Mouse (Mus musculus) embryonic facial prominence, embryonic 11.5 days (tissue): ENCODE data around the gene Eno1. TPM values are rescaled to one million over a fixed set of nuclear protein-coding genes. Genes with fewer than 3 reads are reported as not detected.

Source experiments
- ATAC-seq: fragments of 200-750 bp; cut with Nextera tagmentation; replicated peaks from 2 replicates; pipeline ENCODE4 v1.8.0; 2017; ENCODE audit warnings: low read depth; ENCODE audit not compliant: insufficient number of reproducible peaks, low FRiP score, low TSS enrichment
- DNase-seq: peaks from one replicate; pipeline ENCODE4 v3.0.0-alpha.2; 2015; ENCODE audit warnings: low spot score
- H3K27ac ChIP-seq: fragments of 300-500 bp; sonication (generic); replicated peaks from 2 replicates; pipeline ENCODE4 v1.5.1; 2014; ENCODE audit warnings: mild to moderate bottlenecking, low read depth, low read length, control low read depth
- H3K27me3 ChIP-seq: fragments of 300-500 bp; sonication (generic); 2 replicates; pipeline ENCODE4 v1.6.1; 2014; ENCODE audit warnings: mild to moderate bottlenecking, low read length, moderate library complexity, mixed read lengths; ENCODE audit not compliant: control insufficient read depth, insufficient read depth
- H3K36me3 ChIP-seq: fragments of 300-500 bp; sonication (generic); replicated peaks from 2 replicates; pipeline ENCODE4 v1.6.1; 2014; ENCODE audit warnings: low read depth, mild to moderate bottlenecking, low read length, moderate library complexity, mixed read lengths; ENCODE audit not compliant: control insufficient read depth, insufficient read depth
- H3K4me1 ChIP-seq: fragments of 300-500 bp; sonication (generic); 2 replicates; pipeline ENCODE4 v1.6.1; 2014; ENCODE audit warnings: low read length, mixed read lengths; ENCODE audit not compliant: control insufficient read depth, insufficient read depth
- H3K4me2 ChIP-seq: fragments of 300-500 bp; sonication (generic); 2 replicates; pipeline ENCODE4 v1.6.1; 2014; ENCODE audit warnings: low read depth, mild to moderate bottlenecking, control low read depth, low read length, moderate library complexity
- H3K4me3 ChIP-seq: fragments of 300-500 bp; sonication (generic); 2 replicates; pipeline ENCODE4 v1.5.1; 2014; ENCODE audit warnings: low read depth, low read length, control low read depth
- H3K9ac ChIP-seq: fragments of 300-500 bp; sonication (generic); replicated peaks from 2 replicates; pipeline ENCODE4 v1.6.1; 2014; ENCODE audit warnings: mild to moderate bottlenecking, control low read depth, low read length
- H3K9me3 ChIP-seq: fragments of 300-500 bp; sonication (generic); replicated peaks from 2 replicates; pipeline ENCODE4 v1.6.1; 2016; ENCODE audit warnings: mild to moderate bottlenecking, low read length, inconsistent platforms, mixed read lengths; ENCODE audit not compliant: control insufficient read depth
- WGBS: fragments of 180-500 bp; shearing (Covaris S2); extraction: QIAGEN DNeasy Blood & Tissue Kit; methylation state at CpG from one replicate; pipeline ENCODE4 v1.1.7; 2014; 5-methylcytosine and 5-hydroxymethylcytosine counted together
- polyA plus RNA-seq: library from polyadenylated mRNA; unstranded; fragments of >200 nt; fragmentation: Nextera tagmentation; extraction: Ambion mirVana; gene quantifications from 2 replicates; pipeline ENCODE4 v1.2.1, GENCODE M21; 2014

Gene Eno1
- polyA plus RNA-seq, 1 experiment from 2014 or later: 1,873 TPM

GRCm38 (mm10) chr4:150209751-150210150, 26.8 kb upstream of the Eno1 start:
- H3K4me1 ChIP-seq: no peaks in the 10 kb centered on the region
- 87% methylated on average over 5 of the region's 5 CpGs for WGBS
- ATAC-seq: no peak
- H3K9me3 ChIP-seq: no peaks in the 10 kb centered on the region
- no peak overlapping the region for H3K9ac ChIP-seq
- DNase-seq: no peak
- H3K4me2 ChIP-seq: no peak overlapping the region
- H3K4me3 ChIP-seq: no peak overlapping the region
- no peaks in the 10 kb centered on the region for H3K36me3 ChIP-seq
- no peaks in the 10 kb centered on the region; the same call in 1 of the 2 replicates for H3K27me3 ChIP-seq
- H3K27ac ChIP-seq: no peak overlapping the region

- Histone ChIP-seq H3K9me3 (no peaks in the 10 kb centered on the region), H3K9ac (no peak overlapping the region), H3K36me3 (no peaks in the 10 kb centered on the region), H3K27ac (no peak overlapping the region), H3K27me3 (no peaks in the 10 kb centered on the region), H3K4me3 (no peak overlapping the region), H3K4me2 (no peak overlapping the region), H3K4me1 (no peaks in the 10 kb centered on the region)
- ATAC-seq (no peak), DNase-seq (no peak)
- WGBS: 77% methylated on average over 8 of the region's 8 CpGs
Observed at GRCm38 (mm10) chr4:150210306-150210705, 26.2 kb upstream of the Eno1 start.

GRCm38 (mm10) chr4:150211930-150212552, 24.5 kb upstream of the Eno1 start:
- no peaks in the 10 kb centered on the region for H3K4me1 ChIP-seq
- H3K36me3 ChIP-seq: no peaks in the 10 kb centered on the region
- DNase-seq (no peak), ATAC-seq (0 out of 2 replicates have a peak, but pooled peaks have one; percentile 13)
- H3K27me3 ChIP-seq: no peaks in the 10 kb centered on the region
- no peak overlapping the region for H3K27ac ChIP-seq
- H3K9ac ChIP-seq: peak overlapping the region; percentile 43
- H3K4me2 ChIP-seq: peak overlapping the region; percentile 44
- peak overlapping the region; percentile 14; the same call in 1 of the 2 replicates for H3K4me3 ChIP-seq
- H3K9me3 ChIP-seq: no peaks in the 10 kb centered on the region
- 54% methylated on average over 10 of the region's 10 CpGs for WGBS

- peak overlapping the region; percentile 43 for H3K9ac ChIP-seq
- peak overlapping the region; percentile 14; the same call in 1 of the 2 replicates for H3K4me3 ChIP-seq
- no peaks in the 10 kb centered on the region for H3K9me3 ChIP-seq
- under 1% methylated on average over 15 of the region's 15 CpGs for WGBS
- H3K36me3 ChIP-seq: no peaks in the 10 kb centered on the region
- no peaks in the 10 kb centered on the region for H3K27me3 ChIP-seq
- DNase-seq (peak; percentile 90), ATAC-seq (peak; percentile 71)
- H3K4me1 ChIP-seq: no peaks in the 10 kb centered on the region
- H3K27ac ChIP-seq: no peak overlapping the region
- peak overlapping the region; percentile 44 for H3K4me2 ChIP-seq
Observed at GRCm38 (mm10) chr4:150212553-150212971, 24.0 kb upstream of the Eno1 start.

- Histone ChIP-seq H3K36me3 (no peaks in the 10 kb centered on the region), H3K4me3 (no peak overlapping the region), H3K27me3 (no peaks in the 10 kb centered on the region), H3K4me2 (no peak overlapping the region), H3K9me3 (no peaks in the 10 kb centered on the region), H3K27ac (no peak overlapping the region), H3K9ac (no peak overlapping the region), H3K4me1 (no peaks in the 10 kb centered on the region)
- no peak for DNase-seq
- WGBS: 37% methylated on average over 5 of the region's 5 CpGs
- no peak for ATAC-seq
Observed at GRCm38 (mm10) chr4:150213910-150214309, 22.6 kb upstream of the Eno1 start.

- no peak for DNase-seq
- H3K9me3 ChIP-seq: no peaks in the 10 kb centered on the region
Observed at GRCm38 (mm10) chr4:150216423-150216822, 20.1 kb upstream of the Eno1 start.

GRCm38 (mm10) chr4:150217042-150217554, 19.4 kb upstream of the Eno1 start:
- no peak overlapping the region for H3K4me2 ChIP-seq
- DNase-seq (no peak), ATAC-seq (no peak)
- H3K9ac ChIP-seq: no peak overlapping the region
- no peaks in the 10 kb centered on the region for H3K36me3 ChIP-seq
- H3K9me3 ChIP-seq: no peaks in the 10 kb centered on the region
- no peak overlapping the region for H3K27ac ChIP-seq
- no peak overlapping the region for H3K4me3 ChIP-seq
- no peaks in the 10 kb centered on the region for H3K4me1 ChIP-seq
- WGBS: 73% methylated on average over 5 of the region's 5 CpGs
- H3K27me3 ChIP-seq: no peaks in the 10 kb centered on the region

More at GRCm38 (mm10) chr4:150216423-150216822, 20.1 kb upstream of the Eno1 start:
- Histone ChIP-seq H3K27ac (no peak overlapping the region), H3K4me3 (no peak overlapping the region), H3K4me2 (no peak overlapping the region), H3K27me3 (no peaks in the 10 kb centered on the region), H3K36me3 (no peaks in the 10 kb centered on the region), H3K4me1 (no peaks in the 10 kb centered on the region), H3K9ac (no peak overlapping the region)
- no peak for ATAC-seq
- WGBS: 64% methylated on average over 6 of the region's 6 CpGs

- Histone ChIP-seq H3K27me3 (no peaks in the 10 kb centered on the region), H3K27ac (no peak overlapping the region), H3K9me3 (no peaks in the 10 kb centered on the region), H3K9ac (no peak overlapping the region), H3K4me2 (no peak overlapping the region), H3K4me3 (no peak overlapping the region), H3K36me3 (no peaks in the 10 kb centered on the region), H3K4me1 (no peaks in the 10 kb centered on the region)
- ATAC-seq (no peak), DNase-seq (no peak)
- 100% methylated on average over 1 of the region's 1 CpGs for WGBS
Observed at GRCm38 (mm10) chr4:150217935-150218334, 18.6 kb upstream of the Eno1 start.
